Mouse (Mus musculus) heart, postnatal 0 days (tissue): Measurements from ENCODE around the gene Rnasel.

Source experiments
- CTCF ChIP-seq: IDR thresholded peaks from 2 replicates; pipeline ENCODE4 v1.5.1; 2016; ENCODE audit warnings: antibody characterized with exemption, control low read depth, low read depth
- EP300 ChIP-seq: IDR thresholded peaks from 2 replicates; pipeline ENCODE4 v1.6.1; 2016; ENCODE audit warnings: antibody characterized with exemption, low read depth

GRCm38 (mm10) chr1:153712633-153713032 is 36.6 kb upstream of the Rnasel start:
- TF ChIP-seq CTCF (no peak), EP300 (no peak)
